Mouse (Mus musculus): ENCODE results near the gene Slc26a6. TPM values are rescaled to one million over a fixed set of nuclear protein-coding genes. Genes with fewer than 3 reads are reported as not detected.

Gene Slc26a6
- 10 to 100 TPM; 16.5 to 19.3 TPM for total RNA-seq (2021)
- long read RNA-seq, experiment 1, result 0 reads
- long read RNA-seq, experiment 2, result 0 reads

DNA sequence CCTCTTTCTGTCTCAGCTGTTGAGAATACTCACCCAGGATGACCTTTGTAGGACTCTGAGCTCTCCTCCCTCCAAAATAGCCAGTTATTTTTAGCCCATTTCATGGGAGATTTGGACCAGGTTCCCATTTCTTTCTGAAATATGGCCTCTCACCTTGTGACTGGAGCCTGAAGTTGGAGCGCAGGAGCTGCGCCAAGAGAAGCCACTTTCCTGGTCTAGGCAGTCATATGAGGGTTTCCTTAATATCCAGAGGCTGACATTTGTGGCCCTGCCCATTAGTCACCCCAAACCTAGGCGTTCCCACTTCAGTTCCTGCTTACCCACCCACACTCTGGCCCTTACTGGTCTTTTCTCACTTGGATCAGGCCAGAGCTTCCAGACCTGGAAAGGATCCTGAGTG is at the start of gene Slc26a6:
Gene Slc26a6, plus strand, starts transcription at position 308 of the 400 bp plus-strand sequence.
- peak; percentile 31 to 62 for DNase-seq
- intact Hi-C loops (cut with DNase I), result no loop called here

DNA sequence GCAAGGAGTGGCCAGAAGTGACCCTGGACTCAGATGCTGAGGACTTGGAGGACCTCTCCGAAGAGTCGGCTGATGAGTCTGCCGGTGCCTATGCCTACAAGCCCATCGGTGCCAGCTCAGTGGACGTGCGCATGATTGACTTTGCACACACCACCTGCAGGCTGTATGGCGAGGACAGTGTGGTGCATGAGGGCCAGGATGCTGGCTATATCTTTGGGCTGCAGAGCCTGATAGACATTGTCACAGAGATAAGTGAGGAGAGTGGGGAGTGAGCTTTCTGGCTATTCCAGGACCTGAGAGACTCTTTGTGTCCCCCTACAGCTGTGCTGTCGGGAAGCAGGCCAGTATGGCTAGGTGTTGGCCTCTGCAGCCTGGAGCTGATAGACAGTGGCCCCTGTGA is 47.3 kb upstream of the Slc26a6 start:
- intact Hi-C loops (cut with DNase I), result no loop called here
- DNase-seq, result no peak

DNA sequence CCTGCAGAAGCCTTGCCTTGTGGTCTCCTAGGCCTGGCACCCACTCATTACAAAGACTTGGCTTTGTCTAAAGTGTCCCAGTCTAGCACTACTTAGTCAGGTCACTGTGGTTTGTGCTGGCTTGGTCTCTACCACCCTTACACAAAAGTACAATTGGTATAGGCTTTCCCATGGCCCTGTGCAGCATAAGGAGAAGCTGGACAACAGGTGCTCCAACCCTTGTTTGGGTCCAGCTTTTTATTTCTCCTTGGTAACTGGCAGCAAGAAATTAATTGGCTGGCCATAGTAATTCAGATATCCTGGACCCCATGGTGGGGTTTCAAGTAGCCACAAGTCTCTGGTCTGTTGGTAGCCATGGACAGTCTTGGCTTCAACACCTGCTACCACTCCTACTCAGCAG is 46.7 kb upstream of the Slc26a6 start:
- intact Hi-C loops (cut with DNase I), result no loop called here
- no peak for DNase-seq

DNA sequence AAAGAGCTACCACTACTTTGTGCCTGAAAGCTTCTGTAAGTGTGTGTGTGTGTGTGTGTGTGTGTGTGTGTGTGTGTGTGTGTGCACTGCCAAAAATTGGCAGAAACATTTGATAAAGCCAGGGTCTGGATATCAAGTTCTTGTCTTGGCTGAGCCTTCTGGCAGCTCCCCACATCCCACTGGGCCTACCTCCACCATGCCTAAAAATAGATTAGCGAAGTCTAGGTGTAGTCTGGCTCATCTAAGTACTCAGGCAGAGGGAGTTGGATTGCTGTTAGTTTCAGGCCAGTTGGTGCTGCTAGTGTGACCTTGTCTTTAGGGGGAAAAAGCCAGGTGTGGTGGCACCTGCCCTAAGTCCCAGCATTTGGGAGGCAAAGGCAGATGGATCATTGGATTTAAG is 46.3 kb upstream of the Slc26a6 start:
- intact Hi-C loops (cut with DNase I), result no loop called here
- peak; percentile 32 to 35 for DNase-seq

DNA sequence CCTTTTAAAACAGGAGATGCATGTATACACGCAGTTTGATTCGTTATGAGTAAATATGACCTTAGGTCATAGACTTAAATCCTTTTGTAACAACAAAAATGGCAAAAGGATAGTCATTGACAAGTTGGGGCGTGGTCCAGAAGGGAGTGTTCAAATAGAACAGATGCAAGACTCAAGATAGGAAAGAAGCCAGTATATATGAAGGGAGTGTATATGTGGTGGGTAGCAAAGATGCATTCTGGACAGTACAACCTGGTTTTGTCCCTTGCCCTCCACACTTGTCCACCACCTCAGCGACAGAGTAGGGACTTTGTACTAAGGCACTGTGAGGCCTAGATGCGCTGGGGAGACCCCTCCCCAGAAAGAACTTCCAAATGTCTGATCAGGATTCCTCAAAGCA is 45.4 kb upstream of the Slc26a6 start:
- intact Hi-C loops (cut with DNase I), result no loop called here

DNA sequence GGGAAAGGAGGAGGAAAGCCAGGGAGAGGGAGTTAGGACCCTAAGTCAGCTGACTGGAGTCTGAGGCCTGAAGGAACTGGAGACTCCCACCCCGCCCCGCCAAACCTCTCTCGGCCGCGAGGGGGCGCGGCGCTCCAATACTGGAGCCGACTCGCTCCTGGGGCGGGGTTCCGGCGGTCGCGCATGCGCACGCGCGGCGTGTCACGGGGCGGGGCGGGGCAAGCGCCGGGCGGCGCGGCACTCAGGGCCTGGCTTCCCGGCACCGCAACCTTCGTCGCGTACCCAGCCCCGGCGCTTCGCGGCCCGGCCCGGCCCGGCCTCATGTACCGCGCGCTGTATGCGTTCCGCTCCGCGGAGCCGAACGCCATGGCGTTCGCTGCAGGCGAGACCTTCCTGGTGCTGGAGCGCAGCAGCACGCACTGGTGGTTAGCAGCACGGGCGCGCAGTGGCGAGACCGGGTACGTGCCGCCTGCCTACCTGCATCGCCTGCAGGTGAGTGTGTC is 44.9 kb upstream of the Slc26a6 start, which contains the start of gene Nckipsd:
Gene Nckipsd, plus strand, starts transcription at position 206 of the 503 bp plus-strand sequence.
- intact Hi-C loops (cut with DNase I), result no loop called here
- peak; percentile 94 to 95 for DNase-seq

More for the DNA sequence above, 45.4 kb upstream of the Slc26a6 start:
- DNase-seq, result no peak

DNA sequence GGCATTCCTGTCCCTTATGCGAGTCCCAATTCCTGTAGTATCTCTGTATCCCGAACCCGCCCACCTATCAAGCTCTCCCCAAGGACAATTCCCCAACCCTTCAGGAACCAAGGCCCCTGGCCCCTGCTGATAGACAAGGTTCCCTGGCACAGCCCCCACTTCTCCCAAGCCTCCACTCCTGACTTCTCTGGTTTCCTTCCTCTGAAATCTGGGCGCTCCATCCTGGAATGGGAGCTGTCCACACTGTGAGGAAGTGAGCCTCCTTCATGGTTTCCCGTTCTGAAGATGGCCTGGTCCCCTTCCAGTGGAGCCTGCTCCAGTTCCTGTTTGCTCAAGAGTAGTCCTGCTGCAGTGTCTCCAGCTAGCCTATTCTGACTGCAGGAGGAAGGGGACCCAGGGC is 43.9 kb upstream of the Slc26a6 start:
- DNase-seq, result no peak
- intact Hi-C loops (cut with DNase I), result no loop called here

DNA sequence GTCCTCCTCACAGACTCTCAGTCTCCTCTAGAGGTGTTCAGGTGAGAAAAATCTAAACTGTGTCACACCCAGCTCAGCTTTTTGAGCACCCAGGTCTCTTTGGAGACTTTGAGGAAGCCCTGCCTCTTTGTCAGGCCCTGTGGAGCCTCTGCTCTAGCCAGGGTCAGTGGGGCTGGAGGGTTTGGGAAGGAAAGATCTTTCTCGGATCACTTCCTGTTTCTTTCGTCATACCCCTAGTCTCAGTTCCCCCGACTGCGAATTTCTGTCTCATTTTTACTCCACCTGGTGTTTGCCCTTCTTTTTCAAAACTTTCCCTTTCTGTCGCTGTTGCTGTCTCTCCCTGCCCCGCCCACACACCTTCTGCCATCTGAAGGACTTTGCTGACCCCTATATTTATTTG is 43.4 kb upstream of the Slc26a6 start:
- DNase-seq, result no peak
- intact Hi-C loops (cut with DNase I), result no loop called here

DNA sequence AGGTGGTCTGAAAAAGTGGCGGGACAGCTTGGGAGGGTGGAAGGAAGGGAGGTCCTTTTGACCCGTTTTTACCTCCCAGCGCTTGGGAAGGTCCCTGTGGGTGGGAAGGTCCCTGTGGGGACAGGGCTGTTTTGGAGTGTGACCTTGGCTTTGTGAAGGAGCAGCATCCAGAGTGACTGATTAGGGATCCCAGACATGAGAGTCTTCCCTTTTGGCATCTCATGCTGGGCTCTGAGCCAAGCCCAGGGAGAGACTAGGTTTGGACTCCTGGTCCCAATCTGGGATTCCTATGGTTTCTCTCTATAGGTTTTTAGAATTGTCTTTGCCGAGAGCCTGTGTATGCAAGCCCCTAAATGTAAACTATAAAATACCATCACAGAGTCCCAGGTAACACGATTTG is 42.6 kb upstream of the Slc26a6 start:
- DNase-seq, result no peak
- intact Hi-C loops (cut with DNase I), result no loop called here

DNA sequence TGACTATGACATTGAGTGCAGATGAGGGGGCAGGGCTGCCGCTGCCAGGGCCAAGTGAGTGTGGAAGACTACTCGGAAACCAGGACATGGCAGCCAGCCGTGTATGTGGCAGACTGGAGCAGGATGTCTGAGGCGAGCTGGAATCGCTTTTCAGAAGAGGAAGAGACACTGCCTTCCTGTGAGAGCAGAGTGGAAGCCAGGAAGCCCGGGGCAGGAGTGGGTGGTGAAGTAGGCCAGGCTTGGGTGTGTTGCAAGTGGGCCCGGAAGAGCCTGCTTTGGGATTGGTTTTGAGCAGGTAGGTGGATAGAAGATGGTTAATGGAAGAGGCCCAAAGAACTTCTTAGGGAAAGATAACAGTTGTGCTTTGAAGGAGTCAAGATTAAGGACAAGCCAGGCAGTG is 37.5 kb upstream of the Slc26a6 start:
- DNase-seq, result no peak
- intact Hi-C loops (cut with DNase I), result no loop called here

DNA sequence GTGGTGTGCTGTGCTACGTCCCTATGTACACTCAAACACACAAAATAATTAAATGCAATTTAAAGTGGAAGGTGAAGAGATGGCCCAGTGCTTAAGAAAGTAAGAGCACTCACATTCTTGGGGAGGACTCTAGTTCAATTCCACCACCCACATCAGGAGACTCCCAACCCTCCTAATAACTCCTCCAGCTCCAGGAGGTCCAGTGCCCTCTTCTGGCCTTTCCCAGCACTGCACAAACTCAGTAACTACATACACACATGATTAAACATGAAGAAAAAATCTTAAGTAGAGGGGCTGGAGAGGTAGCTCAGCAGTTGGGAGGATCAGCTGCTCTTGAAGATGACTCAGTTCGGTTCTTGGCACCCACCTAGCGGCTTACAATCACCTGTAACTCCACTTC is 33.6 kb upstream of the Slc26a6 start:
- intact Hi-C loops (cut with DNase I), result loop anchor here (2.0 kb wide), 1 partner anchor 65 kb away; no protein-coding TSS in a partner anchor
- DNase-seq, result peak in 1 of 2 experiments; percentile 55

DNA sequence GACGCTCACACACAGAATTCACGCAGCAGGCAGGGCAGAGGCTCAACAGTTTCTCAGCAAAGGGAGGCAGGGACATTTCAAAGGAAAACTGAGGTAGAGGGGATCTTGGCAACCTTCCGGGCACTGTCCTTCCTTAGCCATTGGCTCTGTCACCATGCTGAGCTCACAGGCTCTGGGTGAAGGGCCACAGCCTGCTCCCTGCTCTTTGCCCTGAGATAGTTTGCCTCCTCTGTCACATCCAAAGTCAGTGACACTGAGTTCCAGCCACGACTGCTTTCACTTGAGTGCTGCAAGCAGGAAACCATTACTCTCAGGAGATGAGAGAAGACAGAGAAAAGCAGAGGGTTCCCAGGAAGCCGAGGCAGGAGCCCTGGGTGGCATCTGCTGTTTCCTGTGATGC is 33.0 kb upstream of the Slc26a6 start:
- intact Hi-C loops (cut with DNase I), result no loop called here
- no peak for DNase-seq

DNA sequence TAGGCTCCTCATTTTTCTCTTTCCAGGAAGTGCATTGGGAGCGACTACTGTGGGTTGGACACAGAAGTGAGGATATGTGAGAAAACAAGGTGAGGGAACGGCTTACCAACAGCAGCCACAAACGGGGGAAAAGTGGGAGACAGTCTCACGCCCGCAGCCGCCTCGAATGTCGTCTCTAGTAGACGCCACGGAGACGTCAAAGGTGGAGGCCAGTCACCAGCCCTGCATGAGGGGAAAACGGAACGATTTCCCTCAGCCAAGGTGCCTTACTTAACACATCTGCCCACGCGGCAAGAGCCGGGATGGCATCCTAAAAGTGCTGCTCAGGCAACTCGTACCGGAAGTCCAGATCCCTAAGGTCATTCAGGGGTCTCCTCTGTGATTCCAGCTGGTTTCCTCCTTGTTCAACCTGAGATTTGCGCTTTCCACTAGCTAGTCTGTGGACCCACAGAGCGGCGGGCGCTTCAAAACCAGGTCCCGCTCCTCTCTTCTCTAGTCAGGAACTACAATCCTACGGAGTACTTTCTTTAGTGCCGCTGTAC is 28.9 kb upstream of the Slc26a6 start:
- intact Hi-C loops (cut with DNase I), result no loop called here
- DNase-seq, result no peak

DNA sequence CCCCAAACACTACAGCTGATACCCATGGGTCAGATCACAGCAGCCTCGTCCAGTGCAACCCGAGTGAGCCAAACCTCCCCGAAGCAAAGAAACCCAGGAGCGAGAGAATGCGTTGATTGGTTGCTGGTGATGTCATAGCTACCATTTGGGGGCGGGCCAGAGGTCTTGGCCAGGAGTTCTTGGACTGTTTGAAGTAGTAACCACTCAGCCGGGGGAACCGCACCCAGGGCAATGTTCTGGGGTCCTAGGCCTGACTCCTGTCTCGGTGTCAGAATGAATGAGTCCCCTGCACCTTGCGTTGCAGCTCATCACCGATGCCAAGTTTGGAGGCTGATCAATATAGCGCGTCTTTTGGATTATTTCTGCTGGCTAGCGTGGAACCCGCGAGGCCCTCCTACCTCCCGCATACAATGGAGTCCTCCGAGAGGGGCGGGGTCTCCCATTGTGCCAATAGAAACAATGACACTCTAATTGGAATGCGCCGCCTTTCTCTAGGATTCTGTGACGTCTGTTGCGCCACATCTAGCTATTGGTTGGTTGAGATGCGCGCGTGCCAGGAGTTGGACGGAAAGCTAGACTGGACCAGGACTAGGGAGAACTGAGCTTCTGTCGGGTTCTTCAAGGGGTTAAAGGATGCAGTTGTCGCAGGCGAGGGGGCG is 28.2 kb upstream of the Slc26a6 start:
- no peak for DNase-seq
- intact Hi-C loops (cut with DNase I), result no loop called here

DNA sequence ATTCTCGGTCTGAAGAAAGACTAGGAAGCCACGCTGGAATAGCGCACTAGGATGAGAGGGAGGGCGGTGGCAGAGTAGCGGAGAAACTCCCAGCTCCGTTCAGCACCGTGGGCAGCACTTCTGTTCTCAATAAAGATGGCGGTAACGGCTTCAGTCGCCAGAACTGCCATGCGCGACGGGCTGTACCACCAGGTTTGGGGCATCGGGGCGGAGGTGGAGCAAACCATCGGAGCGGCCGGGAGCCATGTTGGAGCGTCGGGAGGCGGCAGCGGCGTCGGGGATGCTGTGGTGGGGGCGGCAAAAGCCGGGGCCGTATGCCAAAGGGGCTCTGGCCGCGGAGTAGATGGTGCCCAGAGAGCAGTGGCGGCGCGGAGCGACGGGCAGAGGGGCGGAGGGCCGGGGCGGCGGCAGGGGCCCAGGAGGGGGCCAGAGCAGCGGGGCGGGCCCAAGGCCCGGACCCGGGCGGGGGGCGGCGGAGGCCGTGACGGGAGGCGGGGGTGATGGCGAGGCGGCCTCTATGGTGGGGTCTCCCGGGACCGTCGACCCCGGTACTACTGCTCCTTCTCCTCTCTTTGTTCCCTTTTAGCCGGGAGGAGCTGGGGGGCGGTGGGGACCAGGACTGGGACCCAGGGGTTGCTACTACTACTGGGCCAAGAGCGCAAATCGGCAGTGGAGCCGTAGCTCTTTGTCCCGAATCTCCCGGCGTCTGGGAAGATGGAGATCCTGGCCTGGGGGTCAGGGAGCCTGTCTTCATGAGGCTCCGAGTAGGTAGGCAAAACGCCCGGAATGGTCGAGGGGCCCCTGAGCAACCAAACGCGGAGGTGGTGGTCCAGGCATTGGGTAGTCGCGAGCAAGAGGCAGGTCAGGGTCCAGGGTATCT is 27.0 kb upstream of the Slc26a6 start, which contains the start of gene Celsr3:
Gene Celsr3, plus strand, starts transcription at position 501 of the 880 bp plus-strand sequence.
- intact Hi-C loops (cut with DNase I), result no loop called here
- no peak for DNase-seq

DNA sequence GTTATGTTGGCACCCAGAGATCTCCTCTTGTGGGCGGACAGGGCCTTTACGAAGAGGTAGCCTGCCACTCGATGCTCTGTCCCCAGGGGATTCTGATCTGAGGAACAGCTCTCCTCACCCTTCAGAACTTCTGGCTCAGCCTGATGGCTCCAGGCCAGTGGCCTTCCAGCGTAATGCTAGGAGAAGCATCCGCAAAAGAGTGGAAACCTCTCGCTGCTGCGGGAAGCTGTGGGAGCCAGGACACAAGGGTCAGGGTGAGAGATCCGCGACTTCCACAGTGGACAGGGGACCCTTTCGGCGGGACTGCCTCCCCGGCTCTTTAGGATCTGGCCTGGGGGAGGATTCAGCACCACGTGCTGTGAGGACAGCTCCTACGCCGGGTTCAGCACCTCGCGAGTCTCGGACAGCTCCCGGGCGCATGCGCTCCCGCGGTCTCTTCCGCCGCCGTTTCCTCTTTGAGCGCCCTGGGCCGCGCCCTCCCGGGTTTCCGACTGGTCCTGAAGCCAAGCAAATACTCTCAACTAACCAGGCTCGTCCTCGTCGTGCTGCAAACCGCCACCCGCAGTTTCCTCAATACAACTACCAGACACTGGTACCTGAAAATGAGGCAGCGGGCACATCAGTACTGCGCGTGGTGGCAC is 26.3 kb upstream of the Slc26a6 start:
- peak; percentile 61 to 79 for DNase-seq
- intact Hi-C loops (cut with DNase I), result no loop called here

DNA sequence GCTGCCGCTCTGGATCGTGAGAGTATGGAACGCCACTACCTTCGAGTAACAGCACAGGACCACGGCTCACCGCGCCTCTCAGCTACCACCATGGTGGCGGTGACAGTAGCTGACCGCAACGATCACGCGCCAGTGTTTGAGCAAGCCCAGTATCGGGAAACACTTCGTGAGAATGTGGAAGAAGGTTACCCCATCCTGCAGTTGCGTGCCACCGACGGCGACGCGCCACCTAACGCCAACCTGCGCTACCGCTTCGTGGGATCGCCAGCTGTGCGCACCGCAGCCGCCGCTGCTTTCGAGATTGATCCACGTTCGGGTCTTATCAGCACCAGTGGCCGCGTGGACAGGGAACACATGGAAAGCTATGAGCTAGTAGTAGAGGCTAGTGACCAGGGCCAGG is 25.6 kb upstream of the Slc26a6 start:
- intact Hi-C loops (cut with DNase I), result no loop called here
- DNase-seq, result no peak

DNA sequence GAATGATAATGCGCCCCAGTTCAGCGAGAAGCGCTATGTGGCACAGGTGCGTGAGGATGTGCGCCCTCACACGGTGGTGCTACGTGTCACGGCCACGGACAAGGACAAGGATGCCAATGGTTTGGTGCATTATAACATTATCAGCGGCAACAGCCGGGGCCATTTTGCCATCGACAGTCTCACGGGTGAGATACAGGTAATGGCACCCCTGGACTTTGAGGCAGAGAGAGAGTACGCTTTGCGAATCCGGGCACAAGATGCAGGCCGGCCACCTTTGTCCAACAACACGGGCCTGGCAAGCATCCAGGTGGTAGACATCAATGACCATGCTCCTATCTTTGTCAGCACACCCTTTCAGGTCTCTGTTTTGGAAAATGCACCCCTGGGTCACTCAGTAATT is 25.2 kb upstream of the Slc26a6 start:
- DNase-seq, result no peak
- intact Hi-C loops (cut with DNase I), result no loop called here

DNA sequence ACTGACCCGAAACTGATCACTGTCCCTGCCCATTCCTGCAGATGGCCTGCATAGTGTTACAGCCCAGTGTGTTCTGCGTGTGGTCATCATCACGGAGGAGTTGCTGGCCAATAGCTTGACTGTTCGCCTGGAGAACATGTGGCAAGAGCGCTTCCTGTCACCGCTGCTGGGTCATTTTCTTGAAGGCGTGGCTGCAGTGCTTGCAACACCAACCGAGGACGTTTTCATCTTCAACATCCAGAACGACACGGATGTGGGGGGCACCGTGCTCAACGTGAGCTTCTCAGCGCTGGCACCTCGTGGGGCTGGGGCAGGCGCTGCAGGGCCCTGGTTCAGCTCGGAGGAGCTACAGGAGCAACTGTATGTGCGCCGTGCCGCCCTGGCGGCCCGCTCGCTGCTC is 21.4 kb upstream of the Slc26a6 start:
- no peak for DNase-seq
- intact Hi-C loops (cut with DNase I), result no loop called here

DNA sequence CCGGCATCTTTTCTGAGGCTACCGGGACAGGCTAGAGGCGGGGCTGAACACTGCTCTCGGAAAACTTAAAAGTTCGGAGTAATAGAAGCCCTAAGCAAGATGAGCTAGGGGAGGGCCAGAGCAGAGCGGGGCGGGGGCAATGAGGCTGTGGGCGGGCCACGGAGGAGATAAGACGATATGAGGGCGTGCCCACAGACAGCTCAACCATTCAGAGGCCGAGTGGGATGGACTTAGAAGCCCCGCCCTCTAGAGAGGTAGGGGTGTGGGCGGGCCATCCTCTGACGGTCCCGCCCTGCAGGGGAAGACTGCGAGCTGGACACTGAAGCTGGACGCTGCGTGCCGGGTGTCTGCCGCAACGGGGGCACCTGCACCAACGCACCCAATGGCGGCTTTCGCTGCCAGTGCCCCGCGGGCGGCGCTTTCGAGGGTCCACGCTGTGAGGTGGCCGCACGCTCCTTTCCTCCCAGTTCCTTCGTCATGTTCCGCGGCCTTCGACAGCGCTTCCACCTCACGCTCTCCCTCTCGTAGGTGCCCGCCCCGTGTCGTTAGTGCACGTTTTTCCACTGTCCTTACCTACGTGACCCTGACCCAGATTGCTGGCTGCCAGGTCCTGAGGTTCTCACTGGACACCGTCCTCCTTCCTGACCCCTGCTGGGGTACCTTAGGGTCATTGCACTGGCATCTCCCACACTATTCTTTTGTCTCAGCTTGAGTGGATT is 20.5 kb upstream of the Slc26a6 start:
- intact Hi-C loops (cut with DNase I), result no loop called here
- DNase-seq, result peak; percentile 73 to 79
